Mouse (Mus musculus): Measurements from ENCODE around the gene Ifitm7.
"Not testable (repeated sequence)": the region's sequence is repeated elsewhere in the genome, so short reads cannot be mapped to it uniquely, and the experiment has no call there.

Gene Ifitm7

DNA sequence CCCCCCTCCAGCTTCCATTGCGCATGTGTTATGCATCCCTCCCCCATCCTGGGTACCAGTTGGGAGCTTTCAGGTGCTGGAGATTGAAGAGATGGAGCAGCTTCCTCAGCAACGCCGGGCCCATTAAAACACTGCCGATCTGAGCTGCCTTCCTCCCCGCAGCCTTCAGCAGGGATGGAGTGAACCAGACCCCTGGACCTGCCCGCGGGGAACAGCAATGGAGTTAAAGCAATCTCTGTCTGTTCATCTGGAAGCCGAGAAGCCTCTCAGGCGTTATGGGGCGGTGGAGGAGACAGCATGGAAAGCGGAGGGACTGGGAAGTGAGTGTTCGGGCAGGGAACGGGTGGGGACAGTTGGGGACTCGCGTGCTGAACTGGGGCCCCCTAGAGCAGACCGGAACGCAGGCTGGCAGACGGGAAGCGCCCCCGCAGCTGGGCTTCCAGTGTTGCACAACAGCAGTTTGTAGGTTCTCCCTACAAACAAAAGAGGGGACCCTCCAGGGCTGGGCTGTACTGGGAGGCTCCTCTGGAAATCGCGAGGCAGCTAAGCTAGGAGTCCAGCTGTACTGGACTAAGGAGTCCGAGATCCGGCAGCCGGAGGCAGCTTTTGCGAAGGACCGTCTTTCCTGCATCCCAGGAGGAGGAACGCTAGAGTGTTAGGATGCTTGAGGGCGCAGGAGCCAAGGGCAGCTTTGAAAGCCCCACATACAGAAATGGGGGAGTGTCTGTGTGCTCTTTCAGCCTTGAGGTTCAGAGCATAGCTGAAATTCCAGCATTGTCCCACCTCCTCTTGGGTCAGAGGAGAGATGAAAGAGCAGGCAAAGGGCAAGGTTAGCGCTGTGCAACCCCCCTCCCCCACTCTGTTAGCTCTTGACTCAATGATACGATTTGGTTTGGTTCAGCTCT lies at the start of gene Ifitm7, which contains the start of gene 2900011O08Rik:
Gene Ifitm7, minus strand, starts transcription at position 315 of the 905 bp plus-strand sequence.
Gene 2900011O08Rik, plus strand, starts transcription at position 31 of the 905 bp plus-strand sequence.
- peak in 1 of 2 experiments; percentile 7 for DNase-seq

DNA sequence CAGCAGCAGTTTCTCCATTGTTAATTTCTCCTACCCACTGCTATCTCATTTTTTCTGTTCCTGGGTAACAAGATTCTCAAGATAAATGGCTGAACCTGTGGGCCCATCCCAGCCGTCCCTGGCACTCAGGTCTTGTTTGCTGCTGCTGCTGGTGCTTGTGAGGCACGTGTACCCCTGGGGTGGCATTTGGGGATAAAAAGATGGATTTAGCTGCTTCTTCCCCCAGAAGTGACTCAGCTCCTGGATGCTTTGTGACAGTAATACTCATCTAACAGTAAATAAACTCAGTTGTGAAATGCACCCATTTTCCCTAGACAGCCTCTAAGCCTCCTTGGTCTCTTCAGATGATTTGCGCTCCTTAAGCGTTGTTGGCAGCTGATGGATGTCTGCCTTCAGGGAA lies 46.4 kb upstream of the Ifitm7 start:
- DNase-seq = no peak

DNA sequence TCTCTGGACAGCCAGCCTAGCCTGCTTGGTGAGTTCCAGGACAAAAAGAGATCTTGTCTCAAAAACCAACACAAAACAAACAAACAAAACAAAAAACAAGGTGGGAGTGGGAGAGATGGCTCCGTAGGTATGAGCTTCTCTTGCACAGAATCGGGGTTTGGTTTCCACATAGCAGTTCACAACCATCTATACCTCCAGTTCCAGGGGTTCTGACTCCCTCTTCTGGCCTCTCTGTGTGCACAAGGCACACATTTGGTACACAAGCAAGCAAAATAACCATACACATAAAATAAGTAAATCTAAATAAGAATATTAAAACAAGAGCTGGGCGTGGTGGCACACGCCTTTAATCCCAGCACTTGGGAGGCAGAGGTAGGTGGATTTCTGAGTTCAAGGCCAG lies 44.0 kb upstream of the Ifitm7 start:
- peak; percentile 23 to 41 for DNase-seq

DNA sequence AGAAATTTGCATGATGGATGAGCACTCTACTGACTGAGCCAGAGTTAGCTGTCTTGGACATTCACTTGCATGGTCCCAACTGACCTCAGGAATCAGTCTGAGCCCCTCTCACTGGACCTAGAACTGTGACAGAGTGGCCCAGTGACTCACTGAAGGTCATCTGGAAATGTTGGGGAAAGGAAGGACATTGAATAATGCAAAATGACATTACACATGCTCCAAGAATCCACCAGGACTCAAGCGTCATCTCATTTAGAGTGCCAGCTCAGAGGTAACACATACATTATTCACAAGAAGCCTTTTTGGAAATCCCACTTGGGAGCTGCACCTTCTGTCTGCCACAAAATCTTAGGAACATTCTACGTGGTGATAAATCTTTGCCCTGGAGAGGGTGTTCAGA lies 43.2 kb upstream of the Ifitm7 start:
- DNase-seq = no peak

DNA sequence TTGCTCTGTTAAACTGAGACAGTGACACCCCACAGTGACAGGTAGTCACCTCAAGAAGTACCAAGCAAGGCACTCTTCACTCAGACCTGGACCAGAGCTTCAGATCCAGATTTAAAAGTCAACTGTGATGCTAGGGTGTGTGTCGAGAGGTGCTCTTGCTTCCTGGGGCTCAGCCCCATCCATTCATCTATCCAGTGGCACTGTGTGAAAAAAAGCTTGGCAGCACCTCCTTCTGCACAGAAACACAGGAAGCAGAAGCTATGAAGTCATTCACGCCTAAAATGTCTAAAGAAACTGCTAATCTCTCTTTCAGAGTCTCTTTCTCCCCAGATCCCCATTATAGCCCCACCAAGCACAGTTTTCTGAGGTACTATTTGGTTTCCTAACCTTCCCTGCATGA lies 42.4 kb upstream of the Ifitm7 start:
- no peak for DNase-seq

DNA sequence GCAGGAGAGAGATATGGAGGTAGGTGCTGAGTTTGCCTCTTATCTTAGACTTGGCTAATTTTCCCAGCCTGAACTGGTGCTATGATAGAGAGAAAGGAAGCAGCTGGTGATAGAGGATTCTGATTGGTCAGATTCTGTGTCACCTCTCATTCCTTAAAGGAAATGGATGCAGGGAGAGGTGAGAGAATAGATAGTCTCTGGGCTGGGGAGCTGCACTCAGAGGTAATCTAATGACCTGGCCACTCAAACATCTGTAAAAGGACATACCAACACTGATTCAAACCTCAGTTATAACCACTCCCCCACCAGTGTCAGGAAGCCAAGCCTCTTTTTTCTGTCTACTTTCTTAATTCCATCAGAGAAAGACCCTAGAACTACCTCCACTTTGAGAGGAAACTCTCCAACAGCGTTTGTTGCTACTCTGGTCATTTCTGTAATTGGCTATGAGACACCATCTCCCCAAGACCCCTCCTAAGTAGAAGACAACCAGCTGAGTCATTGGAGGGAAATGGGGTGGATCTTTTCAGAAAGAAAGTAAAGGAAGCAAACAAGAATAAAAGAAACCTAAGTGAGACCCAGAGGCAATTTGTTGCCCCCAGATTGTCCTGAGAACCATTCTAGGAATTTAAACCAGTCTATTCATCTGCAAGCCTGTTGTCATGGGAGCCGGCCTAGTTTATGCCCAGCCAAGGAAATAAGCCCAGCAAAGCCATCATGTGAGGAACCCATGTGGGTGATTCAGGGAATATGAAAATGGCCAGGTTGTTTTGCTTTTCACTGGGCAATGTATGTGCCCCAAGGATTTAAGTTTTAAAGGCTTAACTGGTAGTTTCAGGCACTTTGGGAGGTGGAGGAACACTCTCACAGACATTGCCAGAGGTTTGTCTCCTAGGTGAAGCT lies 38.7 kb upstream of the Ifitm7 start:
- DNase-seq = no peak

DNA sequence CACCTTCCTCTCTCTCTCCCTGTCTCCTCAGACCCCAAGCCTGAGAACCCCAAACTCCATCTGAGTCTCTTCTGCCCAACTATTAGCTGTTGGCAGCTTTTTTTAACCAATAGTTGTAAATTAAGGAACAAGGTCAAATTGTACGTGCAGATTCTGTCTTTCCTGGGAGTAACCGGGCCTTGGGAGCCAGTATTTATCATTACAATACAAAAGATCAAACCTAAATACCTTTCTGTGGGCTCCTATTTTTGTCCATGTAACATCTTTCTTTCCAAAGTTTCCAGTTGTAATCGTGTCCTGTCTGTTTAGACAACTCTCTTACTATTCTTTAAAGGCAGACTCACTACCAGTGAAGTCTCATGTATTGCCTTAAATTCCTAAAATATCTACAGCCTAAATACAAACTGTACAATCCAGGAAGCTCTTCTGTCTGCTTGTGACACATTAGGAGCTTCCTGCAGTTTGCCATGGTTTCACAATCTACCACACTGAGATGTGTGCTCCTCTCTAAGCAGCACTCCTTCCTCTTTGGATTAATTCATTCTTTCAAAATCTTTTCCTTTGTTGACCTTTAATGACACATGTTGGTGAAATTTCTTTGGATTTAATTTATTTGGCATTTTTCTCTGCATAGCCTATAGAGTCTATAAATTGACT lies 34.6 kb upstream of the Ifitm7 start:
- no peak for DNase-seq

DNA sequence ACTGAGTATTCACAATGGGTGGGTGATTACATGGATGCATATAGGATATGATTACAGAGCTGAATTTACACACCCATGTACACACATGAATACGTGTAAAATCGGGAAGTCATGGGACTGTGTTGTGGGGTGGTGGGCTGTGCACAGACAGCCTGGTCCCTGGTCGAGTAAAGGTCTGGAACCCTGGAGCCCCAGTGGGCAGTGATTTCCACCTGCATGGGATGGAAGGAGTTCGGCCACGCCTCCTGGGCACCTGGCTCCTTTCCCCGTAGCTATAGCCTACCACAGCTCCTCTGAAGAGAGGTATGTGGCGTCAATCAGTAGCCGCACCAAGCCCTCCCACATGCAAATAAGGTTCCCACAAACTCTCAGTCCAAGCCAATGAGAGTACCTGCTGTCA lies 30.6 kb upstream of the Ifitm7 start:
- no peak for DNase-seq

DNA sequence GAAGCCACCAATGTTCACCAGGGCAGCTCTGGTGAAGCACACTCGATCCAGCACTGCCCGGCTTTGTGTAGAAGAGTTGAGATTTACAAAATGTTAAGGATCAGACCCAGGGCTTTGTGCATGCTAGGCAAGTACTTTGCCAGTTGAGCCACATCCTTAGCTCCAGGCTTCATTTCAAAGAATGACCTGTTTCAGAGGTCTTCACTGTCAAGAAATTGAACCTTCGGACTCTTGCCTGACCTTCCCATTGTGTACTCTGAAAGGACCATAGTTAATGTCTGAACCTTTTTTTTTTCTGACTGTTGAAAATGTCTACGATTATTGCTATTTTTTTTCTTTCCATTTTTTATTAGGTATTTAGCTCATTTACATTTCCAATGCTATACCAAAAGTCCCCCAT lies 23.3 kb upstream of the Ifitm7 start:
- DNase-seq = peak; percentile 25 to 47

DNA sequence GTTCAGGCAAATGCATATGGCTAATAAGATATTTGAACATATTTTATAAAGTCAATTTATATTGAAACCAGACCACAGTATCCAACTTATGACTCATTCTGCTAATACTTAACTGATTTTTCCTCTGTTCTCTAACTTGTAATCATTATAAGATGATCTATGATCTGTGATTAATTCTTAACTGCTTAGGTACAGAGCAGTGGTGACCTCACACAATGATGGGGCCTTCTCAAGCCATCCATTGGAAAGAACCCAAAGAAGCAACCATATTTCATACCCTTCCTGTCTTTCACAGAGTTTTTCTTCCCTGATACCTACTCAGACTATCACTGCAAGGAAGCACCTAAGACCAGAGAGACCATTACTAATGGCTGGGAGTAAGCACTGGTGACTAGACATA lies 22.0 kb upstream of the Ifitm7 start:
- no peak for DNase-seq

DNA sequence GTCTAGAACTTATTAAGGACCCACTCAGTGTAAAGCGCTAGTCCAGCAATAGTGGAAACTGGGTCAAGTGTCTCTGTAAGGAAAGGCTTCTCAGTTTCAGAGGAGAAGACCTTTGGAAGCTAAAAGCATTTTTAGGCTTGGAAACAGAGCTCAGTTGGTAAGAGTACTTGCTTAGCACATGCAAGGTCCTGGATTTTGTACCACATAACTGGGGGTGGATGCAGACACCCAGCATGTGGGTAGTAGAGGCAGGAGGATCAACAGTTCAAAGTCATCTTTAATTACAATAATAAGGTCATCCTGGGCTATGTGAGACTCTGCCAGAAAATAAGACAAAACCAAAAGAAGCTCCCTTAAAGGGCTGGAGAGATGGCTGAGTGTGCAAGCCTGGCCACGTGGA lies 21.4 kb upstream of the Ifitm7 start:
- DNase-seq = peak; percentile 11 to 74

DNA sequence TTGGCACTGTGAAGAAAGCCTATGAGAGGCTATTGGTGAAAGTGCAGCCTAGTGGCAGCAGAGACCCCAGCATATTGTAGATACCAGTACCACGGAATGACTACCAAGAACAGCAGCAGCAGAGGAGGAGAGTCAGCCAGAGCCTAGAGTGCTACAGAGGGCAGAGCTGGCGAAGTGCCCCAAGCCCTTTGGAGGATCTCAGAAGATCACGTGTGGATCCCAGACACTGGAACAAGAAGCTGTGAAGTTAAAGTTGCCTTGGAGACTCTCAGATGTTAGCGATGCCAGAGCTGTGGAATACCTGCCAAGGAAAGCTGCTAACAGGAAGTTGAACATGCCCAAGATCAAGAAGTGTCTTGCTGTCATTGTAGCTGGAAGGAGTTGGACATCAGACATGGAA lies 18.6 kb upstream of the Ifitm7 start:
- DNase-seq = peak; percentile 83 to 90

DNA sequence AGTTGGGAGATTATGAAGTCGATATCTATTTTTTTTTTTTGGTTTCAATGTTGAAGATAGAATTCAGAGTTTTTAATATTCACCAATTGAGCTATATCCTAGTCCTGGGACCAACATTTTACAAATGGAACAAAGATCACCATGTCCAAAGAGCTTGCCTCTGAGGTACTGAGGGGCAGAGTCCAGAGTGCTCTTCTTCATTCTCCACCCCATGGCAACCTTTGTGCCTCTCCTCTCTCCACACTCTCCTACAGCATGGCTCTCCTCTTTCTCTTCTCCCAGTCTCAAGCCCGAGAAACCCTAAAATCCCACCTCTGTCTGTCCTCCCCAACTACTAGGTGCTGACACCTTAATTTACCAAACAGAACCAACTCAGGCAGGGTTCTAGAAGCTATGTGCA lies 18.0 kb upstream of the Ifitm7 start:
- DNase-seq = peak; percentile 36 to 59

DNA sequence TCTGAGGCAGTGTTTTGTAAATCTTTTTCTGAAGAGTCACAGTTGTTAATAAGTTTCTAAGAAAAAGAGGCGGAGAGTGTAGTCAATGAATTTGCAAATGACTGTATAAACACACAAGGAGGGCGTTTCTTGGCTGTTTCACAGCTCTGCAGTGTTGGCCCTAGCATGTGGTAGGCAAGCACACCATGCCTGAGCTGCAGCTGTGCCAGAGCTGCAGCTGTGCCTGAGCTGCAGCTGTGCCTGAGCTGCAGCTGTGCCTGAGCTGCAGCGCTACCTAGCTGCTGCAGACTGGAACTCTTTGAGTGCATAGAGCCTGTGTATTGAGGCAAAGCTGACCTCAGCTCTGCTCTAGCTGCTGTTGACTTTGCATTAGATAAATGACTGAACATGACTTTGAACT lies 17.5 kb upstream of the Ifitm7 start:
- peak; percentile 64 to 85 for DNase-seq

DNA sequence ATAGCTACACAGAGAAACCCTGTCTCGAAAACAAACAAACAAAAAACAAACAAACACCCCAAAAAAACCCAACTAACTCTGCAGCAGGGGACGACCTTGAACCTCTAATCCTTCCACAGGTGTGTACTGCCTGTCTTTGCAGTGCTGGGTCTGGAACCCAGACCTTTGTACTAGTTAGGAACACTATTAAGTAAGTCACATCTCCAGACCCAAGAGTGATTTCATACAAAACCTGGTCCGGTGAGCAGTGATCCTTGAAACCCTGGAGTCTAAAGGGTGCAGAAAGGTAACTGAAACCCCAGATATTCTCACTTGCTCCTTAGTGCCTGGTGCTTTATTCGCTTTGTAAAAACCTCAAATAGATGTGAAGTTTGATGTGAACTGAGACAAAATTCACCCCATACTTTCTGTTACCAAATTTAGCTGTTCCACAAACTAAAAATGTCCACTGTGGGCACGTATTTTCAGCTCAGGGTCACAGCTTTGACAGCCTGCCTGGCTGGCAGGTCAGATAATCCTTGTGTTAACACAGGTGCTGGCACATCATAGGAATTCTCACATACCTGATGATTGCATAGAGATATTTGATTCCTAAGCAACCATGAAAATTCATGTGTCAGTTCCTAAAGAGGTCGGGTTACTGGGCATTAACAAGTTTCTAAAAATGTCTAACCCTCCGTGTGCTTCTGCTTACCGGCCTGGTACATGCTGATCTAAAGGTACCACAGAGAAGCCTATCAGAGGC lies 16.9 kb upstream of the Ifitm7 start:
- DNase-seq = peak; percentile 45 to 78

DNA sequence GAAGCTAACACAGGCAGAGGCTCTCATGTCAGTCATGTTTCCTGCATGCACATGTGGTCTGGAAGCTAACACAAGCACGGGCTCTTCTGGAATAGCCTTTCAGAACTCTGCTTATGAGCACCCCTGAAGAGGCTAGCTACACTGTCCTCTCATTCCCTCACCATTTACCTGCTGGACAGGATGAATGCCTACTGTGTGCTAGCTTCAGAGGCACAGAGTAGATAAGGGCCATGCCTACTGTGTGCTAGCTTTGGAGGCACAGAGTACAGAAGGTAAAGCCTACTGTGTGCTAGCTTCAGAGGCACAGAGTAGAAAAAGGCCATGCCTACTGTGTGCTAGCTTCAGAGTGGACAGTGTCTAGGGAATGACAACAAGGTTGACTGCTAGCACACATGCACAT lies 7.8 kb upstream of the Ifitm7 start:
- no peak for DNase-seq

DNA sequence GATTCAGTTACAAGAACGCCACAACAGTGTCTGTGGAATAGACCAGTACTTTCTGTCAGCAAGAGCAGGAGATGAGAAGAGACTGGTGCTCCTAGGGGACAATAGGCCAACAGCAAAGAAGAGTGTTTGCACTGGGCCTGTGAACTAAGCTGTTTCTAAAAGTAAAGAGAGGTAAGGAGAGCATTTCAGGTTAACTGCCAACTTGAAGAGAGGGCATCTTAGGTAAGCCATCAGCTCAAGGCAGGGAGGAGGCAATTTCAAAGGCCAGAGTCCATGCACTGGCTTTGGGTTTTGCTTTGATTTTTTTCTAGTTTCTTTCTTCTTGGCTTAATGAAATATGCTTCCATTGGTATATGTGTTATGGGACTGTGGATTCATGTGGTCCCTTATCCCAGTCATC lies 7.4 kb upstream of the Ifitm7 start:
- peak; percentile 25 to 62 for DNase-seq

DNA sequence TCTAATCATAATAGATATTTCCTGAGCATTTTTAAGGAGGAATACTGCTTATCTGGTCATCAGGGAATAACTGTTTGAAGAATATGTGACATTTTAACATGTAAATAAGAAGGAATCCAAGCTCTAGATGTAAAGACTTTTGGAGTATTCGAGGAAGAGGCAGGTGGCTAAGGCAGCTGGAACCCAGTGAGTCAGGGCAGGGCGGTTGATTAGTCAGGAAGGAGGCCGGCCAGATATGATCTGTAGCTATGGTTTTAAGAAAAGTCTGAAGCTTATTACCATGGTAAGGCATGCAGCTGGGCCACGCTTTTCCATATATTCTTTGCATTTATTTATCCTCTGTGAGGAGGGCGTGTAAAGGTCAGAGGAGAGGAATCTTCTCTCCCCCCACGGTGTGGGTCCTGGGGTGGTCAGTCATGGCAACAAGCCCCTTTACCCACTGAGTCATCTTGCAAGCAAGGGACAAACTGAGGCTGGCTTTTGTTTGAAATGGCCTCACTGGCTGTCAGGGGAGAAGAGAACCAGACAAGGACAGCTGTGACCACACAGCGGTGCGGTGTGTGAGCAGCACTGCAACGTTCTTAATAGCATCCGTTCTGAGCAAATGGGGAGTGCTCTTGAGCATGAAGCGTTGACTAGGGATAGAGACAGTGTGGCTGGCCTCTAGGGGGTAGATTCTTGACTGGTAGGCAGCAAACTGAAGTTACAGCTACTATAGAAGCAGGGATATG lies 6.0 kb upstream of the Ifitm7 start:
- DNase-seq = no peak

DNA sequence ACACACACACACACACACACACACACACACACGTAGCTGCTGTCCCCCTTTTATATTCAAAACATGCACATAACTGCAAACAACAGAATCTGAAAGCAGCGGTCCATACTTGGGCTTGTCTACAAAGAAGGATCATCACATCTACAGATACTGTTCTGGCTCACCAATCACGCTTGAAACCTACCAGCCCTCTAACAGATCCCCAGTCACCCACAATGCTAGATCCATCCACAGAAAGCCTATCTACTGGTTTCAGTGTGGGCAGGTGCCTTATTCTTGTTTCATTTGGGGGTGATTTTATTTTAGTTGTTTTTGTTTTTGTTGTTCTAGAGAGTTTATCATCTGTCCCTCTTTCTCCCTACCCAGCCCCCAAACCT lies 503 bp downstream of the Ifitm7 start:
- DNase-seq = no peak

DNA sequence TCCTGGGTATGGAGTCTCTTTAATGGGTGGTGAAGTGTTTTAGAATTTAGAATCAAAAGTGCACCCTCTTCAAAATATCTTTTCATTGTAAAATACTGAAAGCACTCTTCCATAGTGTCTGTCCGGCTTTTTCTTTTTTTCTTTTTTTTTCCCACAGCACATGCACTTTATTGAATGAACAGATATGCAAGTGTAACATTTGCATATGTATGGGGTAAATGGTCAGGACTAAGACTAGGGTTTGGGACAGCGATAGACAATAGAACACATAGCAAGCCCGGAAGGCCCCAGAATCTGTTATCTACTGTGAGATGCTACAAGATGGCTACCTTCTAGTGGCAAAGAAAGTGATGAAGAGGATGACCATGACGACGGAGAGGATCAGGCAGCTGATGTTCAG lies 3.5 kb downstream of the Ifitm7 start:
- DNase-seq = no peak

DNA sequence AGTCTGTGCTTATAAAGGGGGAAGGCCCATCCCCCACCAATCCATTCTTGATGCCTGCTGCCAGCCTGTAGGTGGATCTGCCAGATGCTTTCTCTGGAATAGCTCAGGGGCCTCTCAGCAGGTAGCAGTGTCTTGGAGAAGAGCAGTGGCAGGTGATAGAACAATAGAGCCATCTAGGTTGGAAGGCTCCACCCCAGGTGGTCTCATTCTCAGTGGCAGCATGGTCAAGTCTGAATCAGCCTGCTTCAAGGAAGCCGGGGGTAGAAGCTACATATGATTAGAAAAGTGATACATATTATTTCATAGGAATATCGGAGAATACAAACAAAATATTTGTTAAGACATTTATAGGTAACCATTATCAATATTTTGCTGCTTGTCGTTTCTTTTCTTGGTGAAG lies 5.0 kb downstream of the Ifitm7 start:
- not testable (repeated sequence) for DNase-seq

DNA sequence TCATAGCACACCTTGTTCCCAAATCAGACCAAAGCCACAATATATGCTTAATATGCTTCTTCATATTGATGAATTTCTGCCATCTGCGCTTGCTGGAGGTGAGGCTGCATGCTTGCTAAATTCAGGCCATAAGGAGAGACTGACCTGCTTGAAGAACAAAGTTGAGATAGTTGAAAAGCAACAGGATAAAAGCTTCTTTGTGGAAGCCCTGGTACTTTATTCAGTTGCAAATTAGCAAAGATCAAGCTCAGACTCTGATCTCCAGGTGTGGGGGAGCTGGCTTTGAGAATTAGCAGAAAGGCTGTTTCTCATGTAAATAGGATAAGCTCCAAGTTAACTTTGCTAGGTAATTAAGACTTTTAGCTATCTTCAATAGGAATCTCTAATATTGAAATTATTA lies 9.7 kb downstream of the Ifitm7 start:
- DNase-seq = not testable (repeated sequence)

All from kidney, postnatal 25 days (tissue).